Mouse (Mus musculus) liver, embryonic 14.5 days (tissue): ENCODE data around the gene Sorcs2. TPM values are rescaled to one million over a fixed set of nuclear protein-coding genes. Genes with fewer than 3 reads are reported as not detected.

Source experiments
- ATAC-seq: fragments of 200-750 bp; cut with Nextera tagmentation; 2 replicates; pipeline ENCODE4 v1.8.0; 2017; ENCODE audit warnings: moderate number of reproducible peaks, mild to moderate bottlenecking, moderate library complexity; ENCODE audit not compliant: insufficient read depth
- DNase-seq, 3 experiments: peaks; one replicate each; pipeline ENCODE4 v3.0.0-alpha.2; 2012 to 2013; ENCODE audit warnings: low read depth in 3 of 3, low spot score in 3 of 3
- H3K27ac ChIP-seq: fragments of 300-500 bp; sonication (generic); 2 replicates; pipeline ENCODE4 v1.5.1; 2014; ENCODE audit warnings: moderate library complexity, mild to moderate bottlenecking, control low read depth, inconsistent platforms
- H3K27me3 ChIP-seq: fragments of 300-500 bp; sonication (generic); 2 replicates; pipeline ENCODE4 v1.6.1; 2014; ENCODE audit warnings: mild to moderate bottlenecking, low read length, moderate library complexity; ENCODE audit not compliant: control insufficient read depth, insufficient read depth
- H3K36me3 ChIP-seq: fragments of 300-500 bp; sonication (generic); replicated peaks from 2 replicates; pipeline ENCODE4 v1.6.1; 2014; ENCODE audit warnings: low read depth; ENCODE audit not compliant: control insufficient read depth, insufficient read depth
- H3K4me1 ChIP-seq, 2 experiments: fragments of 200-500 bp in 1 of 2; fragments of 300-500 bp in 1 of 2; sonication (generic) in 1 of 2; replicated peaks; 2 replicates each; pipeline ENCODE4 v1.6.1; 2012 to 2014; ENCODE audit warnings: antibody characterized with exemption in 1 of 2, inconsistent platforms in 1 of 2, low read length in 1 of 2; ENCODE audit not compliant: control insufficient read depth in 2 of 2, insufficient read depth in 2 of 2
- H3K4me2 ChIP-seq: fragments of 300-500 bp; sonication (generic); 2 replicates; pipeline ENCODE4 v1.6.1; 2014; ENCODE audit warnings: low read depth, mild to moderate bottlenecking, control low read depth, moderate library complexity
- H3K4me3 ChIP-seq, 2 experiments: fragments of 200-500 bp in 1 of 2; fragments of 300-500 bp in 1 of 2; sonication (generic) in 1 of 2; 2 replicates each; pipeline ENCODE4 v1.5.1; 2012 to 2014; ENCODE audit warnings: low read depth in 2 of 2, low read length in 2 of 2, mild to moderate bottlenecking in 2 of 2, control low read depth in 1 of 2, inconsistent platforms in 1 of 2, moderate library complexity in 1 of 2; ENCODE audit not compliant: insufficient read depth in 1 of 2
- H3K9ac ChIP-seq: fragments of 300-500 bp; sonication (generic); replicated peaks from 2 replicates; pipeline ENCODE4 v1.6.1; 2014; ENCODE audit warnings: mild to moderate bottlenecking, control low read depth, moderate library complexity
- H3K9me3 ChIP-seq: fragments of 300-500 bp; sonication (generic); 2 replicates; pipeline ENCODE4 v1.6.1; 2016; ENCODE audit warnings: low read length, mixed read lengths; ENCODE audit not compliant: control insufficient read depth
- CTCF ChIP-seq: IDR thresholded peaks from 2 replicates; pipeline ENCODE4 v1.5.1; 2016; ENCODE audit warnings: antibody characterized with exemption, low read depth, control low read depth
- EP300 ChIP-seq: IDR thresholded peaks from 2 replicates; pipeline ENCODE4 v1.6.1; 2016; ENCODE audit warnings: antibody characterized with exemption, low read depth
- WGBS: fragments of 180-500 bp; shearing (Covaris S2); extraction: QIAGEN DNeasy Blood & Tissue Kit; methylation state at CpG from one replicate; pipeline ENCODE4 v1.1.7; 2014; ENCODE audit not compliant: insufficient replicate concordance; 5-methylcytosine and 5-hydroxymethylcytosine counted together
- polyA plus RNA-seq, 2 experiments: library from polyadenylated mRNA; depleted of rRNA in 1 of 2; stranded (reverse) in 1 of 2; unstranded in 1 of 2; fragments of >200 nt; fragmentation: Nextera tagmentation in 1 of 2; extraction: Ambion mirVana in 1 of 2; gene quantifications; 2 replicates each; pipeline versions ENCODE4 v1.2.1 to v1.2.3; 2012 to 2014

The Sorcs2 gene
- polyA plus RNA-seq, 2 experiments: 0.17 to 0.33 TPM

DNA sequence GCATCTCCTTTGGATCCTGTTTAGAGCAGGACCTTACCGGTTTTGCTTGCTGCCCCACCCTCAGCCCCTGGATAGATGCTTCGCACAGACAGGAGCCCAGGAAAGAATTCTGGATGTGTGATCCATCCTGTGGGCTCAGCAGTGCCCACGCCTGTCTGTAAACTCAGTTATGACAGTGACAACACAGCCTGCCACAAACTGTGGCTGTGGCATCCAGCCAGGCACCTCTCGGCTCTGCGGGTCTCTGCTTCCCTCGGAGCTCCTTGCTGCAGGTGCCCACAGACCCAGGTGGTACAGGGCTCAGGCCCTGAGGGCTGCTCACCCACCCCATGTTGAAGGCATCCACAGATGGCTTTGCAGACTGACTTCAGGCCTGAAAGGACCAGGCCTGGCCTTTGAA is 30.0 kb downstream of the Sorcs2 start:
- Histone ChIP-seq H3K4me3 (no peak overlapping the region), H3K4me2 (no peak overlapping the region), H3K9me3 (no peaks in the 10 kb centered on the region), H3K9ac (no peak overlapping the region), H3K27ac (no peak overlapping the region), H3K36me3 (no peaks in the 10 kb centered on the region), H3K27me3 (no peaks in the 10 kb centered on the region), H3K4me1 (peaks cover 0 to 8% of the 10 kb centered on the region in 2 experiments; a peak in 2 of 4 replicates)
- 72% methylated on average over 6 of the region's 6 CpGs for WGBS
- TF ChIP-seq EP300 (no peak), CTCF (no peak)
- DNase-seq: no peak
- ATAC-seq: no peak

DNA sequence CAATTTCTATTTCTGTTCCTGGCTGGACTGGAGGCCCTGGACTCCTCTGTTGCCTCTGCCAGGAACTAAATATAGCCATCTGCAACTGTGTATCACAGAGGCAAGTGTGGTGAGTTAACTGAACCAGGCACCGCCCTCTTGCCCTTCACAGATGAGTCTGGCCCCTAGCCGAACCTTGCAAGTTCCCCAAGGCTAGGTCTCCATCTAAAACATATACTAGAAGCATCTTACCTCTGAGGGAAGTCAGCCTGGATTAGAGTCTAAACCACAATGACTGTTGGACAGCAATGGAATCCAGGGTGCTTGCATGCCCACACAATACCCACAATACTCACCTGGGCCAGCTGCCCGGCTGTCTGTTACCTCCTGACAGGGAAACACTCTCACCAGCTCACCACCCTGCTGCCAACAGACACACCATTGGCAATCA is 30.7 kb downstream of the Sorcs2 start:
- no peak for DNase-seq
- no peak for TF ChIP-seq EP300
- TF ChIP-seq CTCF: no peak

GRCm38 (mm10) chr5:36361749-36362148 is 36.2 kb downstream of the Sorcs2 start:
- Histone ChIP-seq H3K9me3 (no peaks in the 10 kb centered on the region), H3K27ac (no peak overlapping the region), H3K4me3 (no peak overlapping the region), H3K9ac (no peak overlapping the region), H3K27me3 (no peaks in the 10 kb centered on the region), H3K4me1 (peaks cover 0 to 2% of the 10 kb centered on the region in 2 experiments; a peak in 1 of 4 replicates), H3K36me3 (no peaks in the 10 kb centered on the region), H3K4me2 (no peak overlapping the region)
- DNase-seq: no peak
- TF ChIP-seq EP300 (no peak), CTCF (no peak)
- 27% methylated on average over 7 of the region's 7 CpGs for WGBS
- no peak for ATAC-seq

More for the DNA sequence above, 30.7 kb downstream of the Sorcs2 start:
- WGBS: 26% methylated on average over 3 of the region's 3 CpGs
- no peak overlapping the region for H3K27ac ChIP-seq
- no peaks in the 10 kb centered on the region for H3K36me3 ChIP-seq
- no peak overlapping the region for H3K4me2 ChIP-seq
- ATAC-seq: no peak
- no peaks in the 10 kb centered on the region for H3K9me3 ChIP-seq
- H3K4me3 ChIP-seq: no peak overlapping the region
- no peak overlapping the region for H3K9ac ChIP-seq
- no peaks in the 10 kb centered on the region for H3K27me3 ChIP-seq
- H3K4me1 ChIP-seq: peaks cover 0 to 8% of the 10 kb centered on the region in 2 experiments; a peak in 2 of 4 replicates

GRCm38 (mm10) chr5:36360343-36360742 is 37.6 kb downstream of the Sorcs2 start:
- H3K9ac ChIP-seq: no peak overlapping the region
- no peaks in the 10 kb centered on the region for H3K4me1 ChIP-seq
- DNase-seq (no peak), ATAC-seq (no peak)
- H3K27ac ChIP-seq: no peak overlapping the region
- 61% methylated on average over 7 of the region's 7 CpGs for WGBS
- no peak for TF ChIP-seq EP300
- TF ChIP-seq CTCF: no peak
- no peaks in the 10 kb centered on the region for H3K36me3 ChIP-seq
- no peak overlapping the region for H3K4me3 ChIP-seq
- H3K27me3 ChIP-seq: no peaks in the 10 kb centered on the region
- H3K9me3 ChIP-seq: no peaks in the 10 kb centered on the region
- H3K4me2 ChIP-seq: no peak overlapping the region

DNA sequence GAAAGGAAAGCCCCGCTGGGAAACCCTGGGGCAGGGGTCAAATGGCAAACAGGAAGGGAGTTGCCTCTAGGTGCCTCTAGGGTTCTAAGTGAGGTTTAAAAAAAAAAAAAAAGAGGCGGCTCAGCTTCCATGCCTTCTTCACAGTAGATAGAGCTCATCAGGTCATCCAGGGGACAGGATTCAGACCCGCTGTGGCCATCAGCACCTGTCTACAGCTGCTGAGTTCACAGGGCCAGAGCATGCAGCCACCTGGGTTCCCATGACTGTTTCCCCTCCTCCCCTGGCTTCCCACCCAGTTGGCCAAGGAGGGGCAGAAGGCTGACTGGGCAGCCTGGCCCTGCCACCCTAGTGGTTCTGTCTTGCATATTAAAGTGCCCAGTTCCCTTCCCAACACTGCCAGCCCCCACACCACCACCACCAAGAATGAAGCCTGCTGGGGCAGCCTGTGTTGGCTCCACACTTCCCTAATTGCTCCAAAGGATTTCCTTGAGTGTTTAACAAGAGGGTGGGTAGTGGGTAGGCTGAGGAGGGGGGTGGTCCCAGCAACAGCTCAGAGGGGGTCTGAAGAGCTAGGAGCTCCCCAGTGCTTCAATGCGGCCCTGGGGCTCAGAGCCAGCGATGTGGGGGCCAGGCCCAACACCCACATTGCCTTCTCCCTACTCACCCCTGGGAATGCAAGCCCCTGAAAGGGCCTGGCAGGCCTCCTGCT is 38.2 kb downstream of the Sorcs2 start:
- Histone ChIP-seq H3K9ac (no peak overlapping the region), H3K4me2 (no peak overlapping the region), H3K27ac (no peak overlapping the region), H3K9me3 (no peaks in the 10 kb centered on the region), H3K27me3 (no peaks in the 10 kb centered on the region), H3K4me3 (no peak overlapping the region), H3K4me1 (no peaks in the 10 kb centered on the region), H3K36me3 (no peaks in the 10 kb centered on the region)
- ATAC-seq (no peak), DNase-seq (no peak)
- 60% methylated on average over 5 of the region's 5 CpGs for WGBS
- TF ChIP-seq CTCF: no peak
